Mouse (Mus musculus) small intestine, adult 2 months (tissue): ENCODE measurements around the gene Stim1. TPM values are rescaled to one million over a fixed set of nuclear protein-coding genes. Genes with fewer than 3 reads are reported as not detected.
"Not testable (repeated sequence)": the region's sequence is repeated elsewhere in the genome, so short reads cannot be mapped to it uniquely, and the experiment has no call there.

Experiments used
- H3K27ac ChIP-seq: fragments of 200-500 bp; 2 replicates; pipeline ENCODE4 v1.5.1; 2012; ENCODE audit warnings: low read depth, low read length, control low read depth, inconsistent platforms; ENCODE audit not compliant: insufficient read depth
- H3K27me3 ChIP-seq: fragments of 200-500 bp; 2 replicates; pipeline ENCODE4 v1.6.1; 2012; ENCODE audit warnings: mild to moderate bottlenecking, moderate library complexity, low read length, inconsistent platforms; ENCODE audit not compliant: control insufficient read depth, insufficient read depth
- H3K36me3 ChIP-seq: fragments of 200-500 bp; 2 replicates; pipeline ENCODE4 v1.6.1; 2012; ENCODE audit warnings: mild to moderate bottlenecking, low read length, control low read depth, inconsistent platforms; ENCODE audit not compliant: control insufficient read depth, insufficient read depth
- H3K4me1 ChIP-seq: fragments of 200-500 bp; 2 replicates; pipeline ENCODE4 v1.6.1; 2012; ENCODE audit warnings: low read length, inconsistent platforms, mixed read lengths; ENCODE audit not compliant: control insufficient read depth, insufficient read depth, insufficient read length
- H3K4me3 ChIP-seq: fragments of 200-500 bp; 2 replicates; pipeline ENCODE4 v1.5.1; 2012; ENCODE audit warnings: low read depth, mild to moderate bottlenecking, control low read depth, inconsistent platforms, low read length, moderate library complexity
- CTCF ChIP-seq: fragments of 200-500 bp; IDR thresholded peaks from 2 replicates; pipeline ENCODE4 v1.5.1; 2012; ENCODE audit warnings: low read depth, mild to moderate bottlenecking, control low read depth, inconsistent platforms, low read length, moderate library complexity, mixed read lengths; ENCODE audit not compliant: insufficient replicate concordance, insufficient read length; ENCODE audit errors: extremely low read depth
- POLR2A ChIP-seq: fragments of 200-500 bp; IDR thresholded peaks from 2 replicates; pipeline ENCODE4 v1.6.1; 2012; ENCODE audit warnings: low read depth, mild to moderate bottlenecking, control low read depth, inconsistent platforms, low read length, moderate library complexity
- WGBS: fragments of 180-500 bp; shearing (Covaris S2); methylation state at CpG from one replicate; pipeline ENCODE4 v1.1.7; 2018; 5-methylcytosine and 5-hydroxymethylcytosine counted together
- polyA plus RNA-seq: library from polyadenylated mRNA; depleted of rRNA; stranded (reverse); fragments of >200 nt; gene quantifications from 2 replicates; pipeline ENCODE4 v1.2.3, GENCODE M21; 2012

Gene Stim1
- polyA plus RNA-seq, 1 experiment: 20.7 TPM

GRCm38 (mm10) chr7:102260518-102260917 is 7.1 kb upstream of the Stim1 start:
- WGBS: 75% methylated on average over 1 of the region's 1 CpGs
- H3K27ac ChIP-seq: no peak overlapping the region
- no peaks in the 10 kb centered on the region for H3K36me3 ChIP-seq
- H3K4me1 ChIP-seq: no peaks in the 10 kb centered on the region
- H3K27me3 ChIP-seq: no peaks in the 10 kb centered on the region
- no peak overlapping the region for H3K4me3 ChIP-seq
- TF ChIP-seq CTCF: no peak
- TF ChIP-seq POLR2A: no peak

- Histone ChIP-seq H3K36me3 (no peaks in the 10 kb centered on the region), H3K27me3 (no peaks in the 10 kb centered on the region), H3K27ac (no peak overlapping the region), H3K4me1 (peaks cover 3% of the 10 kb centered on the region; the same call in 1 of the 2 replicates), H3K4me3 (no peak overlapping the region)
- 99% methylated on average over 2 of the region's 2 CpGs for WGBS
- TF ChIP-seq POLR2A: no peak
- TF ChIP-seq CTCF: no peak
Measured at GRCm38 (mm10) chr7:102263020-102263419, 4.6 kb upstream of the Stim1 start.

GRCm38 (mm10) chr7:102266021-102266400 is 1.6 kb upstream of the Stim1 start:
- H3K36me3 ChIP-seq, H3K4me1 ChIP-seq, H3K27me3 ChIP-seq, H3K4me3 ChIP-seq: not testable (repeated sequence)
- 87% methylated on average over 10 of the region's 10 CpGs for WGBS
- H3K27ac ChIP-seq: peak overlapping the region; percentile 41

- Histone ChIP-seq H3K27me3 (no peaks in the 10 kb centered on the region), H3K4me1 (peaks cover 5% of the 10 kb centered on the region; the same call in 1 of the 2 replicates), H3K27ac (peak overlapping the region; percentile 41), H3K4me3 (peak overlapping the region; percentile 26), H3K36me3 (no peaks in the 10 kb centered on the region)
- WGBS: 33% methylated on average over 14 of the region's 14 CpGs
- TF ChIP-seq POLR2A: peak; percentile 32; the same call in 1 of the 2 replicates
- TF ChIP-seq CTCF: no peak
Measured at GRCm38 (mm10) chr7:102266401-102267042, 1.1 kb upstream of the Stim1 start.

GRCm38 (mm10) chr7:102267113-102267579 is 460 bp upstream of the Stim1 start:
- WGBS: under 1% methylated on average over 34 of the region's 34 CpGs
- Histone ChIP-seq H3K4me3 (peak overlapping the region; percentile 76), H3K27me3 (no peaks in the 10 kb centered on the region), H3K27ac (peak overlapping the region; percentile 41), H3K36me3 (no peaks in the 10 kb centered on the region), H3K4me1 (peaks cover 5% of the 10 kb centered on the region; the same call in 1 of the 2 replicates)
- TF ChIP-seq CTCF: peak; percentile 83; the same call in 1 of the 2 replicates
- no peak; the same call in 1 of the 2 replicates for TF ChIP-seq POLR2A

GRCm38 (mm10) chr7:102268395-102268748 is 766 bp downstream of the Stim1 start:
- 3% methylated on average over 12 of the region's 12 CpGs for WGBS
- TF ChIP-seq POLR2A (no peak), CTCF (no peak)

GRCm38 (mm10) chr7:102272422-102272948 is 4.9 kb downstream of the Stim1 start:
- H3K36me3 ChIP-seq: no peaks in the 10 kb centered on the region
- WGBS: 78% methylated on average over 3 of the region's 3 CpGs
- H3K27ac ChIP-seq: no peak overlapping the region
- H3K4me1 ChIP-seq: peaks cover 6% of the 10 kb centered on the region
- TF ChIP-seq POLR2A (no peak), CTCF (no peak)
- no peaks in the 10 kb centered on the region for H3K27me3 ChIP-seq
- H3K4me3 ChIP-seq: no peak overlapping the region

More at GRCm38 (mm10) chr7:102268395-102268748, 766 bp downstream of the Stim1 start:
- H3K4me3 ChIP-seq: peak overlapping the region; percentile 76
- no peaks in the 10 kb centered on the region for H3K27me3 ChIP-seq
- H3K4me1 ChIP-seq: peaks cover 10% of the 10 kb centered on the region
- peak overlapping the region; percentile 34; the same call in 1 of the 2 replicates for H3K27ac ChIP-seq
- no peaks in the 10 kb centered on the region for H3K36me3 ChIP-seq

GRCm38 (mm10) chr7:102281403-102281802 is 13.8 kb downstream of the Stim1 start:
- TF ChIP-seq CTCF (no peak), POLR2A (no peak)
- 93% methylated on average over 1 of the region's 1 CpGs for WGBS
- Histone ChIP-seq H3K4me3 (no peak overlapping the region), H3K4me1 (peaks cover 5% of the 10 kb centered on the region; the same call in 1 of the 2 replicates), H3K36me3 (no peaks in the 10 kb centered on the region), H3K27ac (no peak overlapping the region), H3K27me3 (no peaks in the 10 kb centered on the region)
